Mouse (Mus musculus) myocyte (in vitro differentiated cells): ENCODE measurements at regions not wholly inside any gene's neighbourhood (a gene's known extent, or its start where the extent isn't known, plus 50 kb on each side); places are given as distances from the start of the nearest gene placed in this dataset.

Experiments
- H3K27me3 ChIP-seq: one replicate; pipeline ENCODE4 v1.6.1; 2011; ENCODE audit not compliant: control insufficient read depth, insufficient read depth, insufficient read length
- H3K36me3 ChIP-seq: one replicate; pipeline ENCODE4 v1.6.1; 2011; ENCODE audit not compliant: control insufficient read depth, insufficient read depth
- H3K4me2 ChIP-seq: one replicate; pipeline ENCODE4 v1.6.1; 2011; ENCODE audit warnings: low read depth, control low read depth
- H3K4me3 ChIP-seq: one replicate; pipeline ENCODE4 v1.5.1; 2011; ENCODE audit warnings: mild to moderate bottlenecking, control low read depth, moderate library complexity
- H3K79me2 ChIP-seq: one replicate; pipeline ENCODE4 v1.6.1; 2011; ENCODE audit not compliant: control insufficient read depth, insufficient read depth
- H3ac ChIP-seq: one replicate; pipeline ENCODE4 v1.6.1; 2011; ENCODE audit not compliant: control insufficient read depth, insufficient read length
- CEBPB ChIP-seq: IDR thresholded peaks from 2 replicates; pipeline ENCODE4 v1.6.1; 2011; ENCODE audit warnings: mild to moderate bottlenecking, moderate library complexity; ENCODE audit not compliant: poor library complexity, insufficient read depth, severe bottlenecking
- E2F4 ChIP-seq: IDR thresholded peaks from one replicate; pipeline ENCODE4 v1.6.1; 2011; ENCODE audit warnings: mild to moderate bottlenecking, control low read depth, moderate library complexity; ENCODE audit not compliant: insufficient read depth
- MAX ChIP-seq: IDR thresholded peaks from one replicate; pipeline ENCODE4 v1.6.1; 2011; ENCODE audit warnings: low read depth, mild to moderate bottlenecking, control low read depth
- MYOD1 ChIP-seq, 3 experiments: IDR thresholded peaks; one replicate each; pipeline ENCODE4 v1.6.1; 2011; ENCODE audit warnings: control low read depth in 2 of 3, low read depth in 2 of 3, mild to moderate bottlenecking in 2 of 3, moderate library complexity in 1 of 3; ENCODE audit not compliant: insufficient read length in 2 of 3, control insufficient read depth in 1 of 3
- MYOG ChIP-seq, 3 experiments: IDR thresholded peaks; one replicate each; pipeline ENCODE4 v1.6.1; 2011; ENCODE audit warnings: control low read depth in 2 of 3, low read depth in 2 of 3, mild to moderate bottlenecking in 2 of 3; ENCODE audit not compliant: insufficient read length in 2 of 3, control insufficient read depth in 1 of 3, insufficient read depth in 1 of 3
- POLR2A ChIP-seq: IDR thresholded peaks from one replicate; pipeline ENCODE4 v1.6.1; 2011; ENCODE audit warnings: low read depth, mild to moderate bottlenecking, control low read depth, moderate library complexity; ENCODE audit not compliant: insufficient read length
- POLR2AphosphoS2 ChIP-seq: IDR thresholded peaks from one replicate; pipeline ENCODE4 v1.6.1; 2011; ENCODE audit warnings: low read depth, control low read depth; ENCODE audit not compliant: insufficient read length
- REST ChIP-seq: IDR thresholded peaks from one replicate; pipeline ENCODE4 v1.6.1; 2011; ENCODE audit warnings: mild to moderate bottlenecking, control low read depth, moderate library complexity; ENCODE audit not compliant: insufficient read depth, insufficient read length
- SRF ChIP-seq: IDR thresholded peaks from one replicate; pipeline ENCODE4 v1.6.1; 2011; ENCODE audit warnings: low read depth; ENCODE audit not compliant: control insufficient read depth, insufficient read length
- TCF12 ChIP-seq: IDR thresholded peaks from one replicate; pipeline ENCODE4 v1.6.1; 2011; ENCODE audit warnings: mild to moderate bottlenecking, control low read depth; ENCODE audit not compliant: poor library complexity, insufficient read depth, severe bottlenecking
- TCF3 ChIP-seq: IDR thresholded peaks from one replicate; pipeline ENCODE4 v1.6.1; 2011; ENCODE audit warnings: low read depth, control low read depth; ENCODE audit not compliant: insufficient read length
- USF1 ChIP-seq: IDR thresholded peaks from one replicate; pipeline ENCODE4 v1.6.1; 2011; ENCODE audit warnings: low read depth, mild to moderate bottlenecking, control low read depth, moderate library complexity

- H3K27me3 ChIP-seq: peaks cover 12% of the 10 kb centered on the region
- TF ChIP-seq USF1 (no peak), POLR2AphosphoS2 (no peak), CEBPB (no peak), E2F4 (no peak), MAX (no peak), POLR2A (no peak), SRF (no peak), TCF3 (no peak), TCF12 (no peak), MYOD1 (IDR thresholded peaks at IDR 0.05; ENCODE audit: control insufficient read depth in 1 of 3, insufficient read length in 2 of 3, low read depth in 2 of 3) (no peak), REST (no peak), MYOG (IDR thresholded peaks at IDR 0.05; ENCODE audit: control insufficient read depth in 1 of 3, insufficient read depth in 1 of 3, insufficient read length in 2 of 3, low read depth in 2 of 3) (no peak)
- H3K4me2 ChIP-seq: no peak overlapping the region
These were observed 117.4 kb downstream of the Cd24a start for GRCm38 (mm10) chr10:43695470-43695869.

DNA sequence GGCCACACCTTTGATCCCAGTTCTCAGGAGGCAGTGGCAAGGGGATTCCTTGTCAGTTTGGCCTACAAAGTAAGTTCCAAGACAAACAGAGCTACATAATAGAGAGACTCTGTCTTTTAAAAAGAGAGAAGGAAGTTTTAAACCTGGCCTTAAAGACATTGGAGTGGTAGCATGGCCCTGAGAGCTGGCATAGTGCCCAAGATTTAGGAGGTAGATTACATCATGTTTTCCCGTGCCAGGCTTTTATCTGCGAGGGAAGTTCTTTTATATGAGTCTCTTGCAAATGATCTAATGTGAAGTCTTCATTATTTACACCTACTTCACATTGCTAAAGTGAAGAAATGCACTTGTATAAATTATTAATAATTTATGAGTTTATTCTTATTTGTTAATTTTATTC lies 119.8 kb downstream of the Cd24a start:
- Histone ChIP-seq H3K79me2 (no peaks in the 10 kb centered on the region), H3K36me3 (no peaks in the 10 kb centered on the region), H3K27me3 (peaks cover 21% of the 10 kb centered on the region), H3ac (no peak overlapping the region), H3K4me3 (no peak overlapping the region), H3K4me2 (no peak overlapping the region)
- TF ChIP-seq POLR2AphosphoS2 (no peak), MAX (no peak), POLR2A (no peak), TCF3 (no peak)

More at GRCm38 (mm10) chr10:43695470-43695869, 117.4 kb downstream of the Cd24a start:
- H3ac ChIP-seq: no peak overlapping the region
- no peaks in the 10 kb centered on the region for H3K36me3 ChIP-seq
- no peak overlapping the region for H3K4me3 ChIP-seq
- no peaks in the 10 kb centered on the region for H3K79me2 ChIP-seq

- no peak overlapping the region for H3K4me3 ChIP-seq
- peaks cover 35% of the 10 kb centered on the region for H3K27me3 ChIP-seq
- no peaks in the 10 kb centered on the region for H3K79me2 ChIP-seq
- no peak overlapping the region for H3K4me2 ChIP-seq
- H3K36me3 ChIP-seq: no peaks in the 10 kb centered on the region
- TF ChIP-seq POLR2A (no peak), E2F4 (no peak), TCF12 (no peak), MYOG (IDR thresholded peaks at IDR 0.05; ENCODE audit: control insufficient read depth in 1 of 3, insufficient read depth in 1 of 3, insufficient read length in 2 of 3, low read depth in 2 of 3) (no peak), CEBPB (no peak), MYOD1 (IDR thresholded peaks at IDR 0.05; ENCODE audit: control insufficient read depth in 1 of 3, insufficient read length in 2 of 3, low read depth in 2 of 3) (no peak), REST (no peak), TCF3 (no peak), MAX (no peak), SRF (no peak), POLR2AphosphoS2 (no peak), USF1 (no peak)
- no peak overlapping the region for H3ac ChIP-seq
These were observed 122.5 kb downstream of the Cd24a start for GRCm38 (mm10) chr10:43700371-43701289.

DNA sequence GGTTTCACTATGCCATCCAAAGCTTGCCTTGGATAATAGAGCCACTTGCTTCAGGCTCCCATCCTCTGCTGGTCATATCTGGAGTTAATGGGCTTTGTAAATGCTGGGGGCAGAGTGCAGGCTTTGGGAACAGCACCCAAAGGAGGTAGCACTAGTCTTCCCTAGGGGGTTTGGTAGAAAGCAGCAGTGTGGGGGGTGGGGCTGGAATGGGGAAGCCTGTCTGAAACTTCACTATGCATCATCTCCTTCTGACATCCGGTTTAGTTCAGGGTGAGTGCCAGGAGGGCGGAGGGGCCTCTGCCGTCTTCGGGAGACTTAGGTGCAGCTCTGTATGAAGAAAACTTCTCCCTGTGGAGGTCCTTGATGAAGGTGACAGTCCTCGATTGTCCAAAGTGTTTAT lies 124.8 kb downstream of the Cd24a start:
- TF ChIP-seq TCF3: no peak

More for the DNA sequence above, 124.8 kb downstream of the Cd24a start:
- H3ac ChIP-seq: no peak overlapping the region
- no peaks in the 10 kb centered on the region for H3K36me3 ChIP-seq
- no peak overlapping the region for H3K4me3 ChIP-seq
- H3K79me2 ChIP-seq: no peaks in the 10 kb centered on the region
- no peak overlapping the region for H3K4me2 ChIP-seq
- peaks cover 45% of the 10 kb centered on the region for H3K27me3 ChIP-seq
